Mouse (Mus musculus): ENCODE measurements around the gene Dnah11. TPM values are rescaled to one million over a fixed set of nuclear protein-coding genes. Genes with fewer than 3 reads are reported as not detected.

Dnah11 gene
- polyA plus RNA-seq, 1 experiment from 2014 or later, result 0.09 TPM

- Histone ChIP-seq H3K4me1 (ENCODE audit: control insufficient read depth, insufficient read depth, low read length) (no peaks in the 10 kb centered on the region), H3K4me3 (ENCODE audit: low read length) (no peak overlapping the region), H3K27ac (ENCODE audit: low read length) (no peak overlapping the region), H3K27me3 (replicated peaks; ENCODE audit: control insufficient read depth, insufficient read depth, low read length) (no peaks in the 10 kb centered on the region), H3K36me3 (ENCODE audit: control insufficient read depth, insufficient read depth, low read length) (no peaks in the 10 kb centered on the region), H3K4me2 (ENCODE audit: low read depth, low read length) (no peak overlapping the region), H3K9me3 (ENCODE audit: control insufficient read depth, low read length) (no peaks in the 10 kb centered on the region), H3K9ac (ENCODE audit: low read depth, low read length) (no peak overlapping the region)
- no peak for ATAC-seq
Observed at GRCm38 (mm10) chr12:117959213-117959612, 239.6 kb downstream of the Dnah11 start.

GRCm38 (mm10) chr12:117946823-117947704 lies 251.8 kb downstream of the Dnah11 start:
- 41% methylated on average over 5 of the region's 5 CpGs for WGBS
- ATAC-seq, result peak; percentile 93

GRCm38 (mm10) chr12:117941947-117942346 lies 256.9 kb downstream of the Dnah11 start:
- 53% methylated on average over 7 of the region's 7 CpGs for WGBS
- H3K4me1 ChIP-seq (ENCODE audit: control insufficient read depth, insufficient read depth, low read length), result peaks cover 4% of the 10 kb centered on the region
- no peaks in the 10 kb centered on the region for H3K27me3 ChIP-seq (replicated peaks; ENCODE audit: control insufficient read depth, insufficient read depth, low read length)
- H3K4me2 ChIP-seq (ENCODE audit: low read depth, low read length), result no peak overlapping the region
- H3K9me3 ChIP-seq (ENCODE audit: control insufficient read depth, low read length), result no peaks in the 10 kb centered on the region
- H3K9ac ChIP-seq (ENCODE audit: low read depth, low read length), result no peak overlapping the region
- ATAC-seq, result no peak
- no peaks in the 10 kb centered on the region for H3K36me3 ChIP-seq (ENCODE audit: control insufficient read depth, insufficient read depth, low read length)
- H3K4me3 ChIP-seq (ENCODE audit: low read length), result no peak overlapping the region
- H3K27ac ChIP-seq (ENCODE audit: low read length), result no peak overlapping the region

More at GRCm38 (mm10) chr12:117946823-117947704, 251.8 kb downstream of the Dnah11 start:
- Histone ChIP-seq H3K27me3 (replicated peaks; ENCODE audit: control insufficient read depth, insufficient read depth, low read length) (no peaks in the 10 kb centered on the region), H3K4me1 (ENCODE audit: control insufficient read depth, insufficient read depth, low read length) (peaks cover 6% of the 10 kb centered on the region), H3K4me2 (ENCODE audit: low read depth, low read length) (no peak overlapping the region), H3K27ac (ENCODE audit: low read length) (peak overlapping the region; percentile 69), H3K36me3 (ENCODE audit: control insufficient read depth, insufficient read depth, low read length) (no peaks in the 10 kb centered on the region), H3K9ac (ENCODE audit: low read depth, low read length) (no peak overlapping the region), H3K4me3 (ENCODE audit: low read length) (no peak overlapping the region), H3K9me3 (ENCODE audit: control insufficient read depth, low read length) (no peaks in the 10 kb centered on the region)

- Histone ChIP-seq H3K4me1 (ENCODE audit: control insufficient read depth, insufficient read depth, low read length) (no peaks in the 10 kb centered on the region), H3K27me3 (replicated peaks; ENCODE audit: control insufficient read depth, insufficient read depth, low read length) (no peaks in the 10 kb centered on the region), H3K27ac (ENCODE audit: low read length) (no peak overlapping the region), H3K36me3 (ENCODE audit: control insufficient read depth, insufficient read depth, low read length) (no peaks in the 10 kb centered on the region), H3K4me3 (ENCODE audit: low read length) (no peak overlapping the region), H3K9me3 (ENCODE audit: control insufficient read depth, low read length) (no peaks in the 10 kb centered on the region), H3K4me2 (ENCODE audit: low read depth, low read length) (no peak overlapping the region), H3K9ac (ENCODE audit: low read depth, low read length) (no peak overlapping the region)
- ATAC-seq, result no peak
- WGBS, result 62% methylated on average over 2 of the region's 2 CpGs
Observed at GRCm38 (mm10) chr12:117938214-117938613, 260.6 kb downstream of the Dnah11 start.

- no peaks in the 10 kb centered on the region for H3K4me1 ChIP-seq (ENCODE audit: control insufficient read depth, insufficient read depth, low read length)
- H3K9ac ChIP-seq (ENCODE audit: low read depth, low read length), result no peak overlapping the region
- H3K27ac ChIP-seq (ENCODE audit: low read length), result no peak overlapping the region
- no peaks in the 10 kb centered on the region for H3K9me3 ChIP-seq (ENCODE audit: control insufficient read depth, low read length)
- no peak for ATAC-seq
- H3K4me2 ChIP-seq (ENCODE audit: low read depth, low read length), result no peak overlapping the region
- no peak overlapping the region for H3K4me3 ChIP-seq (ENCODE audit: low read length)
- no peaks in the 10 kb centered on the region for H3K27me3 ChIP-seq (replicated peaks; ENCODE audit: control insufficient read depth, insufficient read depth, low read length)
- WGBS, result 46% methylated on average over 1 of the region's 1 CpGs
- H3K36me3 ChIP-seq (ENCODE audit: control insufficient read depth, insufficient read depth, low read length), result no peaks in the 10 kb centered on the region
Observed at GRCm38 (mm10) chr12:117932026-117932425, 266.8 kb downstream of the Dnah11 start.

- H3K4me1 ChIP-seq (ENCODE audit: control insufficient read depth, insufficient read depth, low read length), result no peaks in the 10 kb centered on the region
- H3K27ac ChIP-seq (ENCODE audit: low read length), result no peak overlapping the region
- H3K9me3 ChIP-seq (ENCODE audit: control insufficient read depth, low read length), result no peaks in the 10 kb centered on the region
- H3K36me3 ChIP-seq (ENCODE audit: control insufficient read depth, insufficient read depth, low read length), result no peaks in the 10 kb centered on the region
- peak; percentile 89 for ATAC-seq
- H3K27me3 ChIP-seq (replicated peaks; ENCODE audit: control insufficient read depth, insufficient read depth, low read length), result no peaks in the 10 kb centered on the region
- H3K9ac ChIP-seq (ENCODE audit: low read depth, low read length), result no peak overlapping the region
- H3K4me2 ChIP-seq (ENCODE audit: low read depth, low read length), result no peak overlapping the region
- 65% methylated on average over 4 of the region's 4 CpGs for WGBS
- no peak overlapping the region for H3K4me3 ChIP-seq (ENCODE audit: low read length)
Observed at GRCm38 (mm10) chr12:117929768-117930167, 269.1 kb downstream of the Dnah11 start.

- ATAC-seq, result no peak
- no peaks in the 10 kb centered on the region for H3K36me3 ChIP-seq (ENCODE audit: control insufficient read depth, insufficient read depth, low read length)
- H3K9ac ChIP-seq (ENCODE audit: low read depth, low read length), result no peak overlapping the region
- whole genome bisulfite sequencing, result 58% methylated on average over 10 of the region's 10 CpGs
- no peaks in the 10 kb centered on the region for H3K27me3 ChIP-seq (replicated peaks; ENCODE audit: control insufficient read depth, insufficient read depth, low read length)
- H3K27ac ChIP-seq (ENCODE audit: low read length), result no peak overlapping the region
- H3K4me1 ChIP-seq (ENCODE audit: control insufficient read depth, insufficient read depth, low read length), result no peaks in the 10 kb centered on the region
- no peak overlapping the region for H3K4me2 ChIP-seq (ENCODE audit: low read depth, low read length)
- no peak overlapping the region for H3K4me3 ChIP-seq (ENCODE audit: low read length)
- H3K9me3 ChIP-seq (ENCODE audit: control insufficient read depth, low read length), result no peaks in the 10 kb centered on the region
Observed at GRCm38 (mm10) chr12:117915826-117916588, 282.8 kb downstream of the Dnah11 start.

- no peak for ATAC-seq
- no peaks in the 10 kb centered on the region for H3K9me3 ChIP-seq (ENCODE audit: control insufficient read depth, low read length)
- WGBS, result 39% methylated on average over 10 of the region's 10 CpGs
- no peak overlapping the region for H3K9ac ChIP-seq (ENCODE audit: low read depth, low read length)
- no peaks in the 10 kb centered on the region for H3K4me1 ChIP-seq (ENCODE audit: control insufficient read depth, insufficient read depth, low read length)
- H3K27ac ChIP-seq (ENCODE audit: low read length), result no peak overlapping the region
- H3K27me3 ChIP-seq (replicated peaks; ENCODE audit: control insufficient read depth, insufficient read depth, low read length), result no peaks in the 10 kb centered on the region
- H3K4me2 ChIP-seq (ENCODE audit: low read depth, low read length), result no peak overlapping the region
- H3K4me3 ChIP-seq (ENCODE audit: low read length), result no peak overlapping the region
- no peaks in the 10 kb centered on the region for H3K36me3 ChIP-seq (ENCODE audit: control insufficient read depth, insufficient read depth, low read length)
Observed at GRCm38 (mm10) chr12:117914613-117915245, 284.1 kb downstream of the Dnah11 start.

GRCm38 (mm10) chr12:117911396-117911795 lies 287.4 kb downstream of the Dnah11 start:
- H3K36me3 ChIP-seq (ENCODE audit: control insufficient read depth, insufficient read depth, low read length), result no peaks in the 10 kb centered on the region
- no peaks in the 10 kb centered on the region for H3K4me1 ChIP-seq (ENCODE audit: control insufficient read depth, insufficient read depth, low read length)
- no peak overlapping the region for H3K27ac ChIP-seq (ENCODE audit: low read length)
- H3K4me3 ChIP-seq (ENCODE audit: low read length), result no peak overlapping the region
- 77% methylated on average over 1 of the region's 1 CpGs for WGBS
- H3K9ac ChIP-seq (ENCODE audit: low read depth, low read length), result no peak overlapping the region
- no peaks in the 10 kb centered on the region for H3K27me3 ChIP-seq (replicated peaks; ENCODE audit: control insufficient read depth, insufficient read depth, low read length)
- no peak for ATAC-seq
- no peak overlapping the region for H3K4me2 ChIP-seq (ENCODE audit: low read depth, low read length)
- H3K9me3 ChIP-seq (ENCODE audit: control insufficient read depth, low read length), result no peaks in the 10 kb centered on the region
